ENCODE assay signal across 35 mouse cellular contexts in genomic region chr2:15784818-15785217, GRCm38 (mm10).
"Had no signal": no experiment of that assay in that cellular context is flagged by ENCODE, and none has a peak within 500 bp of the region (broad histone marks: within the 10 kb centered on the region; RNA-seq: fewer than 3 reads in every experiment).

No protein-coding gene starts in this region.

- DNase-seq: heart, postnatal 10 days; heart, postnatal 14 days; heart, postnatal 36 days; heart, postnatal 4 days; kidney, adult 11 months; kidney, adult 18-20 months; kidney, adult 2 months; kidney, adult 8-10 months; kidney, adult 9 months; kidney, postnatal 10 days; kidney, postnatal 14 days; kidney, postnatal 25 days; kidney, postnatal 36 days; kidney, postnatal 4 days; layer of hippocampus, adult 9-11 months; layer of hippocampus, postnatal 36 days had no signal

- H3K36me3 ChIP-seq: heart, embryonic 10.5 days; heart, embryonic 12.5 days; heart, embryonic 13.5 days; heart, embryonic 15.5 days; hindbrain, embryonic 10.5 days; hindbrain, embryonic 12.5 days; hindbrain, embryonic 13.5 days; hindbrain, embryonic 15.5 days; intestine, embryonic 15.5 days; kidney, embryonic 15.5 days had no signal

- H3K4me3 ChIP-seq: heart, embryonic 10.5 days; heart, embryonic 12.5 days; heart, embryonic 13.5 days; heart, embryonic 15.5 days; hindbrain, embryonic 10.5 days; hindbrain, embryonic 12.5 days; hindbrain, embryonic 13.5 days; hindbrain, embryonic 15.5 days; intestine, embryonic 15.5 days; kidney, embryonic 15.5 days; layer of hippocampus, adult 2 months had no signal

- H3K9me3 ChIP-seq: heart, embryonic 13.5 days; heart, embryonic 15.5 days; hindbrain, embryonic 10.5 days; hindbrain, embryonic 12.5 days; hindbrain, embryonic 13.5 days; hindbrain, embryonic 15.5 days; intestine, embryonic 15.5 days; kidney, embryonic 15.5 days had no signal

- H3K9ac ChIP-seq: heart, embryonic 12.5 days; heart, embryonic 13.5 days; heart, embryonic 15.5 days; hindbrain, embryonic 12.5 days; hindbrain, embryonic 13.5 days; hindbrain, embryonic 14.5 days; hindbrain, embryonic 15.5 days; intestine, embryonic 15.5 days; kidney, embryonic 15.5 days had no signal

- H3K27ac ChIP-seq: heart, embryonic 10.5 days; heart, embryonic 13.5 days; heart, embryonic 15.5 days; hindbrain, embryonic 10.5 days; hindbrain, embryonic 12.5 days; hindbrain, embryonic 13.5 days; hindbrain, embryonic 14.5 days; hindbrain, embryonic 15.5 days; hindbrain, postnatal 0 days; intestine, embryonic 15.5 days; kidney, embryonic 15.5 days; kidney, postnatal 0 days; layer of hippocampus, adult 2 months had no signal

- H3K27me3 ChIP-seq: heart, embryonic 12.5 days; heart, embryonic 13.5 days; heart, embryonic 15.5 days; hindbrain, embryonic 12.5 days; hindbrain, embryonic 13.5 days; hindbrain, embryonic 15.5 days; intestine, embryonic 15.5 days; kidney, embryonic 15.5 days had no signal

- H3K4me1 ChIP-seq: heart, embryonic 10.5 days; heart, embryonic 12.5 days; heart, embryonic 13.5 days; heart, embryonic 15.5 days; hindbrain, embryonic 10.5 days; hindbrain, embryonic 12.5 days; hindbrain, embryonic 13.5 days; hindbrain, embryonic 15.5 days; intestine, embryonic 15.5 days; kidney, embryonic 15.5 days had no signal

- ATAC-seq: hindbrain, embryonic 16.5 days; hindbrain, postnatal 0 days; inflammation-experienced regulatory T-cells, adult 6 months; intestine, embryonic 15.5 days; intestine, embryonic 16.5 days; intestine, postnatal 0 days had no signal

- H3K4me2 ChIP-seq: heart, embryonic 11.5 days; heart, embryonic 12.5 days; heart, embryonic 13.5 days; heart, embryonic 15.5 days; hindbrain, embryonic 12.5 days; hindbrain, embryonic 13.5 days; hindbrain, embryonic 14.5 days; hindbrain, embryonic 15.5 days; intestine, embryonic 15.5 days; kidney, embryonic 15.5 days had no signal
